Mouse (Mus musculus): ENCODE measurements around the gene Vtn. TPM values are rescaled to one million over a fixed set of nuclear protein-coding genes. Genes with fewer than 3 reads are reported as not detected.

The Vtn gene
- polyA plus RNA-seq, 1 experiment from 2014 or later: 9.9 TPM

DNA sequence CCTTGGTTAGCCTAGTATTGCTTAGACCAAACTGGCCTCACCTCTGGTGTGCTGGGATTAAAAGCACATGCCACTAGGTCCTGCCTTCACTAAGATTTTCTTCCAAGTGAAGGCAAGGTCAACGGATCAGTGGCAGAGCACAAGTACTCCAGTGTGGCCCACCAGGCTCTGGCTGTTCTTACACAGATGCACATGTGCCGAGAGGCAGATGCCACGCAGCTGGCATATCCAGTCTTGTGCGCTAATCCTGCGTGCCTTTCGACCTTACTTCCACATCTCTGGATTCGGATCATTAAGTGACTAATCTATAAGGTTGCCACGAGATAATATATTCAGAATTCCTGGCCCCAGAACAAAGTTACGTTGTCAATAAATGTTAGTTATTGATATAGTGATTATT is 33.8 kb upstream of the Vtn start:
- Histone ChIP-seq H3K9ac (ENCODE audit: low read depth, low read length) (peak overlapping the region; percentile 88), H3K27me3 (replicated peaks; ENCODE audit: control insufficient read depth, insufficient read depth, low read length) (no peaks in the 10 kb centered on the region), H3K9me3 (ENCODE audit: control insufficient read depth, low read length) (peaks cover 4% of the 10 kb centered on the region; the same call in 1 of the 2 replicates), H3K4me3 (ENCODE audit: low read depth, low read length) (peak overlapping the region; percentile 78), H3K36me3 (ENCODE audit: control insufficient read depth, insufficient read depth, low read length) (no peaks in the 10 kb centered on the region), H3K4me2 (ENCODE audit: low read depth, low read length) (peak overlapping the region; percentile 91), H3K4me1 (ENCODE audit: control insufficient read depth, insufficient read depth, low read length) (peaks cover 10% of the 10 kb centered on the region), H3K27ac (replicated peaks; ENCODE audit: low read depth, low read length) (peak overlapping the region; percentile 96)
- peak; percentile 47 for DNase-seq (ENCODE audit: low spot score)
- WGBS: 19% methylated on average over 9 of the region's 9 CpGs
- no peak for ATAC-seq (ENCODE audit: low read depth)

- DNase-seq (ENCODE audit: low spot score): peak; percentile 97
- peaks cover 4% of the 10 kb centered on the region; the same call in 1 of the 2 replicates for H3K9me3 ChIP-seq (ENCODE audit: control insufficient read depth, low read length)
- H3K36me3 ChIP-seq (ENCODE audit: control insufficient read depth, insufficient read depth, low read length): no peaks in the 10 kb centered on the region
- ATAC-seq (ENCODE audit: low read depth): peak; percentile 98
- H3K4me3 ChIP-seq (ENCODE audit: low read depth, low read length): peak within 1 kb of the TSS; percentile 78
- no peaks in the 10 kb centered on the region for H3K27me3 ChIP-seq (replicated peaks; ENCODE audit: control insufficient read depth, insufficient read depth, low read length)
- peak within 1 kb of the TSS; percentile 91 for H3K4me2 ChIP-seq (ENCODE audit: low read depth, low read length)
- peaks cover 10% of the 10 kb centered on the region for H3K4me1 ChIP-seq (ENCODE audit: control insufficient read depth, insufficient read depth, low read length)
- under 1% methylated on average over 41 of the region's 41 CpGs for WGBS
- peak within 1 kb of the TSS; percentile 88 for H3K9ac ChIP-seq (ENCODE audit: low read depth, low read length)
- H3K27ac ChIP-seq (replicated peaks; ENCODE audit: low read depth, low read length): peak within 1 kb of the TSS; percentile 96
Observed at GRCm38 (mm10) chr11:78465568-78466180, 33.2 kb upstream of the Vtn start, which contains the start of gene Slc46a1. Gene Slc46a1 (plus strand): TSS chr11:78465697.

DNA sequence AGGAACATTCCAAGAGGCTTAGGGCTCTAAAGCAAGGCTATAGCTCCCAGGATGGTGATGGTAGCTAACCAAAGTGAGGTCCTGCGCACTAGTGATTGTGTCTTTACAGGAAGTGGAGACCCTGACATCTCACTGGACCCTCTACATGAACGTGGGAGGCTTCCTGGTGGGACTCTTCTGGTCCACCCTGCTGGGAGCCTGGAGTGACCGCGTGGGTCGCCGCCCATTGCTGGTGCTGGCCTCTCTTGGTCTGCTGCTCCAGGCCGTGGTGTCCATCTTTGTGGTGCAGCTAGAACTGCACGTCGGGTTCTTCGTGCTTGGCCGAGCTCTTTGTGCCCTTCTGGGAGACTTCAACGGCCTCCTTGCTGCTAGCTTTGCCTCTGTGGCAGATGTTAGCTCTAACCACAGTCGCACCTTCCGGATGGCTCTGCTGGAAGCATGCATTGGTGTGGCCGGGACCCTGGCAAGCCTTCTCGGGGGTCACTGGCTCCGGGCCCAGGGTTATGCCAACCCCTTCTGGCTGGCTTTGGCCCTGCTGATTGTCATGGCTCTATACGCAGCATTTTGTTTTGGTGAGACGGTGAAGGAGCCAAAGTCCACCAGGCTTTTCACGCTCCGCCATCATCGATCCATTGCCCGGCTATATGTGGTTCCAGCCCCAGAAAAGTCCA is 32.5 kb upstream of the Vtn start:
- Histone ChIP-seq H3K4me1 (ENCODE audit: control insufficient read depth, insufficient read depth, low read length) (peaks cover 10% of the 10 kb centered on the region), H3K9ac (ENCODE audit: low read depth, low read length) (peak overlapping the region; percentile 88), H3K27ac (replicated peaks; ENCODE audit: low read depth, low read length) (peak overlapping the region; percentile 96), H3K4me2 (ENCODE audit: low read depth, low read length) (peak overlapping the region; percentile 91), H3K27me3 (replicated peaks; ENCODE audit: control insufficient read depth, insufficient read depth, low read length) (no peaks in the 10 kb centered on the region), H3K36me3 (ENCODE audit: control insufficient read depth, insufficient read depth, low read length) (no peaks in the 10 kb centered on the region), H3K9me3 (ENCODE audit: control insufficient read depth, low read length) (peaks cover 4% of the 10 kb centered on the region; the same call in 1 of the 2 replicates), H3K4me3 (ENCODE audit: low read depth, low read length) (peak overlapping the region; percentile 78)
- WGBS: 68% methylated on average over 23 of the region's 23 CpGs
- no peak for DNase-seq (ENCODE audit: low spot score)
- ATAC-seq (ENCODE audit: low read depth): no peak

DNA sequence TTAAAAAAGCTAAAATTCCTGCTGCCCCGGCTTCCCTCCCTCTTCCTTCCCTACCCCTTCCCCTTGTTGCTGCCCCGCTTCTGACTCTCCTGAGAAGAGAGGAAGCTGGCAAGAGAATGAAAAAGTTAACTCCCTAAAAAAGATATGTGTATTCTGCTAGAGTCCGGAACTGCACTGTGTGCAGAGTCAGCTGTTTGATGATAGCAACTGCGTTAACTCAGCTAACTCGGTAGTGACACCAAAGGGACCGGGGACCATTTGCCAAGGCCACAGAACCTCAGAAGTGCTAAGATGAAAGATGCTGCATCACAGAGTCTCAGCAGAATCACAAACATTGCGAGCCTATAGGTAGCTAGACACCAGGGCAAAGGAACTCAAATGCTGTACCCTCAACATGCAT is 31.4 kb upstream of the Vtn start:
- 78% methylated on average over 7 of the region's 7 CpGs for WGBS
- Histone ChIP-seq H3K4me2 (ENCODE audit: low read depth, low read length) (no peak overlapping the region), H3K36me3 (ENCODE audit: control insufficient read depth, insufficient read depth, low read length) (no peaks in the 10 kb centered on the region), H3K27ac (replicated peaks; ENCODE audit: low read depth, low read length) (no peak overlapping the region), H3K27me3 (replicated peaks; ENCODE audit: control insufficient read depth, insufficient read depth, low read length) (no peaks in the 10 kb centered on the region), H3K9ac (ENCODE audit: low read depth, low read length) (no peak overlapping the region), H3K4me3 (ENCODE audit: low read depth, low read length) (no peak overlapping the region), H3K4me1 (ENCODE audit: control insufficient read depth, insufficient read depth, low read length) (peaks cover 10% of the 10 kb centered on the region), H3K9me3 (ENCODE audit: control insufficient read depth, low read length) (no peaks in the 10 kb centered on the region)
- ATAC-seq (ENCODE audit: low read depth) (no peak), DNase-seq (ENCODE audit: low spot score) (no peak)

GRCm38 (mm10) chr11:78467932-78468331 is 31.0 kb upstream of the Vtn start:
- ATAC-seq (ENCODE audit: low read depth) (no peak), DNase-seq (ENCODE audit: low spot score) (no peak)
- H3K9me3 ChIP-seq (ENCODE audit: control insufficient read depth, low read length): no peaks in the 10 kb centered on the region
- H3K4me1 ChIP-seq (ENCODE audit: control insufficient read depth, insufficient read depth, low read length): peaks cover 10% of the 10 kb centered on the region
- H3K36me3 ChIP-seq (ENCODE audit: control insufficient read depth, insufficient read depth, low read length): no peaks in the 10 kb centered on the region
- no peak overlapping the region for H3K4me3 ChIP-seq (ENCODE audit: low read depth, low read length)
- H3K4me2 ChIP-seq (ENCODE audit: low read depth, low read length): no peak overlapping the region
- H3K27me3 ChIP-seq (replicated peaks; ENCODE audit: control insufficient read depth, insufficient read depth, low read length): no peaks in the 10 kb centered on the region
- H3K9ac ChIP-seq (ENCODE audit: low read depth, low read length): 0 out of 2 replicates have a peak overlapping the region, but pooled peaks have one; percentile 8
- WGBS: 44% methylated on average over 3 of the region's 3 CpGs
- H3K27ac ChIP-seq (replicated peaks; ENCODE audit: low read depth, low read length): no peak overlapping the region

DNA sequence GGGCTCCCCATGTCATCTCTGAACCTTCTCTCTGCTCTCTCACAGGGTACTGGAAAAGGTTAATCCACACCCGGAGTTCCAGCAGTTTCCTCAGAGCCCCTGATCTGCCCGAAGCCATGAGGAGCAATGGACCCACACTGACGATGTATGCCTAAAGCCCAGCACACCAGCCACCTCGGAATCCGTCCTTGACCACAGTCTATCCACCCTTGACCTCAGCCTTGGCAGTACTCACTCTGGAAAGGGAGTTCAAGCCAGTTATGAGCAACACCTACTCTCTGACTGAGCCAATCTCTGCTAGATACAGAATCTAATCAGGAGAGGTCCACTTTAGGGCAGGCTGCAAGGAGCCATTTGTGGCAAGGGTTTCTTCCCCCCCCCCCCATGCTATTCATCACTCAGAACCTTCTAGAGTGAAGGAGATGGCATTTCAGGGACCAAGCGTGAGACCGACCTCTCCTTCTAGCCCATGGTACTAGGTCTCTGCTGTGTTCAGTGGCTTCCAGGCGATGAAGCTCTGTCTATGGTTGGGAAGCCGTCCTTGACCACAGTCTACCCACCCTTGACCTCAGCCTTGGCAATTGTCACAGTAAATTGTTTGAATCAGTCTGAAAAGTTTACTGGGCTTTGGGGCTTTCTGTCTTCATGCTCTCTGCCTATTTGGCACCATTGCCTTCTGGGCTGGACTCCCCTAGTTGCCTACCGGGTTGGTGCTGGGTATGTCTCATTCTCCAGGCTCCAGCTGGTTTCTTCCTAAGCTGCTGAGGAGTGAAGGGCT is 27.4 kb upstream of the Vtn start:
- WGBS: 89% methylated on average over 10 of the region's 10 CpGs
- Histone ChIP-seq H3K27me3 (replicated peaks; ENCODE audit: control insufficient read depth, insufficient read depth, low read length) (no peaks in the 10 kb centered on the region), H3K9me3 (ENCODE audit: control insufficient read depth, low read length) (no peaks in the 10 kb centered on the region), H3K4me2 (ENCODE audit: low read depth, low read length) (no peak overlapping the region), H3K9ac (ENCODE audit: low read depth, low read length) (no peak overlapping the region), H3K4me3 (ENCODE audit: low read depth, low read length) (no peak overlapping the region), H3K4me1 (ENCODE audit: control insufficient read depth, insufficient read depth, low read length) (peaks cover 1% of the 10 kb centered on the region; the same call in 1 of the 2 replicates), H3K36me3 (ENCODE audit: control insufficient read depth, insufficient read depth, low read length) (no peaks in the 10 kb centered on the region), H3K27ac (replicated peaks; ENCODE audit: low read depth, low read length) (no peak overlapping the region)
- DNase-seq (ENCODE audit: low spot score) (no peak), ATAC-seq (ENCODE audit: low read depth) (no peak)

DNA sequence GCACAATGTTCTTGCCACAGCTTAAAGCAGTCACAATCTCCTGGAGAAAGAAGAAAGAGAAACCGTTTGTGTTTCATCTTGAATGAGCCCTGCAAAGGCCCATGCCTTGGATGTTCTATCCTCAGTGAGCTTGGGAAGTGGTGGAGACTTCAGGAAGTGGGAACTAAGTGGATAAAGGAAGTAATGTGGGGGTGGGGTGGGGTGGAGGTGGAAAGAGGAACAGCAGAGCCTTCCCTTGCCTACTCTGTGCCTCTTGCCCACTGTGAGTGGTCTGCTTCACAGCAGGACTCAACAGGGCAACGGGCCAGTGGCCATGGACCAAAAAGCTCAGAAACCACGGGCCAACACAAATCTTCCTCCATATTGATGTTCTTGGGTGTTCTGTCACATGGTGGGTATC is 23.6 kb upstream of the Vtn start:
- 78% methylated on average over 3 of the region's 3 CpGs for WGBS
- H3K9ac ChIP-seq (ENCODE audit: low read depth, low read length): no peak overlapping the region
- no peak for ATAC-seq (ENCODE audit: low read depth)
- H3K36me3 ChIP-seq (ENCODE audit: control insufficient read depth, insufficient read depth, low read length): no peaks in the 10 kb centered on the region
- H3K9me3 ChIP-seq (ENCODE audit: control insufficient read depth, low read length): no peaks in the 10 kb centered on the region
- no peak overlapping the region for H3K27ac ChIP-seq (replicated peaks; ENCODE audit: low read depth, low read length)
- H3K4me1 ChIP-seq (ENCODE audit: control insufficient read depth, insufficient read depth, low read length): no peaks in the 10 kb centered on the region
- H3K4me3 ChIP-seq (ENCODE audit: low read depth, low read length): no peak overlapping the region
- H3K27me3 ChIP-seq (replicated peaks; ENCODE audit: control insufficient read depth, insufficient read depth, low read length): no peaks in the 10 kb centered on the region
- DNase-seq (ENCODE audit: low spot score): no peak
- H3K4me2 ChIP-seq (ENCODE audit: low read depth, low read length): no peak overlapping the region

DNA sequence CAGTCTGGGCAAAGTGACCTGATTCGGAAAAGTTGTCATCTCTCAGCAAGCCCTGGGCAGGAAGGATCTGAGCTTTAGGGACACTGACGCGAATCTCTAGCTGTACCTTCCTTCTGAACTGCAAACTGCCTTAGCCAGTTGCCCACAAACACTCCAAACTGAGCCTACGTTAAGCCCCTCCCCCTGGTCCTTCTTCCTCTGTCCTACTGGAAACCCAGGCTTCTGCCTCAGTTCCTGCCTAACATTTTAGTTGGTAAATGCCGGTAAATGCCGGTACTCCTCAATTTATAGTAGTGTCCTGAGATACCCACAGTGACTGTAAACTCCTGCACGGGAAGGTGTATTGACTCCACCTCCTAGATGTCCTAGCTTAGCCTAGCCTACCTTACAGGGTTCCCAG is 15.3 kb upstream of the Vtn start:
- Histone ChIP-seq H3K9me3 (ENCODE audit: control insufficient read depth, low read length) (no peaks in the 10 kb centered on the region), H3K27me3 (replicated peaks; ENCODE audit: control insufficient read depth, insufficient read depth, low read length) (peaks cover 22% of the 10 kb centered on the region), H3K9ac (ENCODE audit: low read depth, low read length) (no peak overlapping the region), H3K27ac (replicated peaks; ENCODE audit: low read depth, low read length) (no peak overlapping the region), H3K36me3 (ENCODE audit: control insufficient read depth, insufficient read depth, low read length) (no peaks in the 10 kb centered on the region), H3K4me1 (ENCODE audit: control insufficient read depth, insufficient read depth, low read length) (no peaks in the 10 kb centered on the region), H3K4me3 (ENCODE audit: low read depth, low read length) (no peak overlapping the region), H3K4me2 (ENCODE audit: low read depth, low read length) (no peak overlapping the region)
- no peak for DNase-seq (ENCODE audit: low spot score)
- ATAC-seq (ENCODE audit: low read depth): no peak
- 62% methylated on average over 7 of the region's 7 CpGs for WGBS
